Mouse (Mus musculus) ES-CJ7 (cell line): Measurements from ENCODE around the gene Serpina1e.
"Not testable (repeated sequence)": the region's sequence is repeated elsewhere in the genome, so short reads cannot be mapped to it uniquely, and the experiment has no call there.

Experiments used
- DNase-seq: peaks from one replicate; pipeline ENCODE4 v3.0.0; 2011; ENCODE audit warnings: low read depth, low spot score

The Serpina1e gene

DNA sequence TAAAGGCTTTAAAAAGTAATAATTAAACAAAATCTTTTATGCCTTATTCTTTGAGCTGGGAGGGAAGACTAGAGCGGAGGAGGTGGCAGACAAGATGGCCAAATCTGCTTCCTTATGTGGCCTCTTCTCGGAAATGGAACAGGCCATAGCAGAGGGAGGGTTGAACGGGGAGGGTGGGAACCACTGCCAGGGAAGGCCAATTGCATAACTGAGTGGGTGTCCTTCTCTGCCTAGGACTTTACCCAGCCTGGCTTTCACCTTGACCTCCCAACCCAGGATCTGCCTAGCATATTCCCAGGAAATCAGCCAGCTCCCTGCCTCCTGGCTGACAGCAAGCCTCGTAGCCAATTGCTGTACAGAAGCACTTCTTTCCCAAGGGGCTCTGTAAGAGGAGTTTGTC lies 4.5 kb upstream of the Serpina1e start:
- DNase-seq, result no peak

DNA sequence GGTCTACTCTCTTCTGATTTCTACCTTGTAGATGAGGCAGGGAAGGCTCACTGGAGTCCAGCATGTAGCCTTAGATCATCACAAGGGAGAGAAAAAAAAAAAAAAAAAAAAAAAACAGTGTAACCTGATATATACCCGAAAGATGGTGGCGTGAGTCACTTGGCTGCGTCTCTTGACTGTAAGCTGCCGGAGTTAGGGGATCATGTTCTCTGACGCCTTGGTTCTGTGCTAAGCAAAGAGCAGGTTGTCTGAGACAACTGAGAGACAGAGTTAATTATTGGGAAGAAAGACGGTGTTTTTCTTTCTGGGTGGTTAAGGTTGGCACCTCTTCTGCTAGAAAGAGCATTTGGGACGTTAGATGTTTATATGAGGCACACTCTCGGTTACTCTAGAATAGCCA lies 4.1 kb upstream of the Serpina1e start:
- no peak for DNase-seq

DNA sequence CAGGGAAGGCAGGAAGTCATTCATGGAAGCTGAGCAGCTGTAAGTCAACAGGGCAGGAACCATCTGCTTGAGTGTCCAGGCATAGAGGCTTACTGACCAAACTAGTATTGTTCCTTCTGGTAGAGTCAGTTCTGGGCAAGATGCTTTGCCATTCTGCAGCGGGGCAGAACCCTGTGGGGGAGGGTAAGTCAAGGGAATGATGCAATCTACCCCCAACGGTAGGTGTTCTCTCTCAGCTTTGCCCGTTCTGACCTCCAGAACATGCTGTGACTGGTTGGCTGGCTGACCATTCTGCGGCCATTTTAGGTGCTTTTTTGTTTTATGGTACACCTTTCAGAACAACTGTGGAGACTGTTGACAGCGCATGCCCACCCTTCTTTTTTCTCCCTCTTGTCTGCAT lies 3.6 kb upstream of the Serpina1e start:
- DNase-seq, result no peak

DNA sequence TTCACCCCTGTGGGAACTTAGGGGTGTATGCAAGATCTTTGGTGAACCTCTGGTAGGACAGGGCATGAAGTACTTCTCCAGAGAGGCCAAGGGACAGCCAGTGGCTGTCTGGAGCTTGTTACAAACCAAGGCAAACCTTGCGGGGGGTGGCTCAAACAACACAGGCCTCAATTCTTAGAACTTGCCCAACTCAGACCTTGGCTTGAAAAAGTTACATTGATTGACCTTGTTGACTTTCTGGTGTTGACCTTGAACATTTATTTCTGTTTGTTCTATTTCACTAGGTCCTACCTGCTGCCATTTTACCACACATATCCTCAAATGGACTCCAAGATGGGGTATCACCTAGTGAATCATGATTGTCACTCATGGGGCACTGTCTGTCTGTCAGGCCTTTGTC lies 2.9 kb upstream of the Serpina1e start:
- no peak for DNase-seq

DNA sequence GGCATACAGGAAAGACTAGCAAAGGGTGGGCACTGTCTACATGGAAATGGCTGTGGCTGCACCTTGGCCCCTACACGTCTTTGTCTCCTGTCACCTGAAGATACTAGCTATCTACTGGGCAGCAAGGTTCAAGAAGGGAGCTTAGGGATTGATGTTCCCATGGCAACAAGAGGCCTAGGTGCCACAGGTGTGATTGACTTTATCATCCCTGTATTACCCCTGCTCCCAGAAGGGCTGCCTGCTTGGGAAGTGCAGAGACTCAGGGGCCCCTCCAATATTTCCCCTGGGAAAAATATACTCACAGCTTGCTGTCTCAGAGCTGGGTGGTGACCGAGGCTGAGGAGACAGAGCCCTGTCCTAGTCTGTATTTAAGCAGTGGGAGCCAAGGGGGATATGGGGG lies 2.2 kb downstream of the Serpina1e start:
- not testable (repeated sequence) for DNase-seq

DNA sequence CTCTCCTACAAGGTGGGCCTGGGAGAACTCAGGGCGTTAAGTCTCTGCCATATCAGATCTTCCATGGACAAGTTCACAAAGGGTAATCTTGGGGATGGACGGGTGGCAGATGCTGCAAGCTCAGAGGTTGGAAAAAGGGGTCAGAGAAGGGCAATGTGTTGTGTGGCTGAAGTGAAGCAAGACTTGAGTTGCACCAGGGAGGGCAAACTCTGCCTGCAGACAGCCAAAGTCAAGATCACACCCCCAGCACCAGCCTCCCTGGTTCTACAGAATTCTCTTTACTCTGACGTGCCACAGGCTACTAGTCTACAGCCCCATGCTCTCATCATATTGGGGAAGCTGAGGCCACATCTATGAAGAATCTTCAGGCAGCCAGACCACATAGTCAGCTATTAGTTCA lies 5.8 kb downstream of the Serpina1e start:
- not testable (repeated sequence) for DNase-seq

DNA sequence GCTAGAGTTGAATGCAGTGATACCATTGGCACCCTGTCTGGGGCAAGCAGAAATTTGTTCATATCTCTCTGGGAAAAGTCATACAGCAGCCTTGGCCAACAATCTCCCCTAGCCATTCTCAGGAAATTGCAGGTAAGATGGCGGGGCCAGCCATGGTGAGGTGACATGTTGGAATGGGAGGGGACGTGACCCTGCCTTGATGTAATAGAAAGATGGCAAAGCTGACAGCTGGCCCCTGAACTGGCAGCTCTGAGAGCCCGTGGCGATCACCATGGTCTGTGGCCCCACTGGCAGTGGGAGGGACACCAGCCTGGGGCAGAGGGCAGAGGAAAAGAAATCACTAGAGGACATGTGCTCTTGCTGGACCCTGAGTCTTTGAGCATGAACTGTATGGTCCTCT lies 12.5 kb downstream of the Serpina1e start:
- DNase-seq, result no peak

DNA sequence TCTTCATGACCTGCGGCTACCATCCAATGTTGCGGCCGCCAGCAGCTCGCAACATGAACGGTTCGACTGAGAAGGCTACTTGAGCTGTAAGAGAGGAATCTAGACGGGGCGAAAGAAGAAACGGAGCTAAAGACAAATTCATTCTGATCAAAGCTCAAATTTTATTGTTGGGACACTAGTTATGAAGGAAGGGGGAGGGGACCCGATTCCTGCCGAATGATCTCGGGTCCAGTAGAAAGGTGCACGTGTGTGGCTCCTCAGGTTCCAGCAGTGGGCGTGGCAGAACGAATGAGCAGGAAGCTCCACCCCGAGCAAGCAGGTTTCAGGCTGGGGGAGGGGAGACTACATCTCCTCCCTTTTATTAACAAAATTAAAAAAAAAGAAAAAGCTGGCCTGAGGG lies 49.6 kb downstream of the Serpina1e start:
- DNase-seq, result not testable (repeated sequence)

DNA sequence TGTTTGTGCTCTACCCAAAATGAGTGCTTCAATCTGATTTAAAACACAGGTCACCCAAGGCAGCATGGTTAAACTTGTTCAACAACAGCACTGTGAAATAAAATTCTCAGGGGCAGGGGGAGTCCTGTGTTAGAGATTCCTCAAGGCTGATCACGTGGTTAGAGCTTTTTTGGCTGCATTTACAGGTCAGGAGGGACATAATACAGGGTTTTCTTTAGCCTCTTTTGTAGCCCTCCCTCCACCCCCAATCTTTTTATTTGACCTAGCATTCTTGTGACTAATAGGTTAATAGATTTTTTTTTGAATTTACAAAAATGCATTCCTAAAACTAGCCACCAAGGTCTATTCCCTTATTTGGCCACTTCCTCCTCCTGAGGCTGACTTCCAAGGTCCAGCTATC lies 51.0 kb downstream of the Serpina1e start:
- not testable (repeated sequence) for DNase-seq

DNA sequence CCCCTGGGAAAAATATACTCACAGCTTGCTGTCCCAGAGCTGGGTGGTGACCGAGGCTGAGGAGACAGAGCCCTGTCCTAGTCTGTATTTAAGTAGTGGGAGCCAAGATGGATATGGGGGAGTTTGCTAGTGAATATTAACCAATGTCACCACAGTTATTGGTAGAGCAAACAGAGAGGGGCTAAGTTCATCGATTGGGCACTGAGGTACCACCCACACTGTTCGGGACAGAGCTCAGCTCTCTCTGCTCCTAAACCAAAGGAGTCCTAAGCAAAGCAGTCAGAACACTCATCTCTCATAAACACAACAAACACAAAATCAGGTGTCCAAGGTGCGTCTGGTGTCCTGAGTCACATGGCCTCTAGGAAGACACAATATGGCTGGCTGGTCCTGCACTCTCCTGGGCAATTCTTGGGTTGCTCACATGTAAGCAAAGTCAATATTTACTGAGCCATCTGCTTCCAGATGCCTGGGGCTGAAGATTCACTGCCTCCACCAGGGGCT lies 53.9 kb downstream of the Serpina1e start, which contains the start of gene Serpina1c:
Gene Serpina1c, minus strand, starts transcription at position 51 of the 504 bp plus-strand sequence.
- not testable (repeated sequence) for DNase-seq

DNA sequence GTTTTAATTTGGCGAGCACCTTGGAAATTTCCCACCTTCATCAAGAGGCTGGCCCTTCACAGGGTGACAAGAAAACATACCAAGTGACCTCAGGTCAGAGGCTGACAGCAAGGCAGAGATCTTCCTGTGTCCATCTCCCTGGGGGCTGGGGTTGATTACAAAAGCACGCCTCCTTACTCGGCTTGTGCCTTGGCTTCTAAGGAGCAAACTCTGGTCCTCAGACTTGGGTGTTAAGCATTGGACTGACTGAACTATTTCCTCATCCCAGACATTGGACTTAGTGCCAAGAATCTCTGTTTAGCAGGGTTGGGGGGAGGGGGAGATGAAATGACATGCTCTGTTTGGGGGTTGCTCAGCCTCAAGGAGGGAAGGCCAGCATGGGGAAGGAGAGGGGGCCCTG lies 56.8 kb downstream of the Serpina1e start:
- DNase-seq, result not testable (repeated sequence)
